Mouse (Mus musculus): ENCODE measurements at regions not wholly inside any gene's neighbourhood (a gene's known extent, or its start where the extent isn't known, plus 50 kb on each side); places are given as distances from the start of the nearest gene placed in this dataset.

DNA sequence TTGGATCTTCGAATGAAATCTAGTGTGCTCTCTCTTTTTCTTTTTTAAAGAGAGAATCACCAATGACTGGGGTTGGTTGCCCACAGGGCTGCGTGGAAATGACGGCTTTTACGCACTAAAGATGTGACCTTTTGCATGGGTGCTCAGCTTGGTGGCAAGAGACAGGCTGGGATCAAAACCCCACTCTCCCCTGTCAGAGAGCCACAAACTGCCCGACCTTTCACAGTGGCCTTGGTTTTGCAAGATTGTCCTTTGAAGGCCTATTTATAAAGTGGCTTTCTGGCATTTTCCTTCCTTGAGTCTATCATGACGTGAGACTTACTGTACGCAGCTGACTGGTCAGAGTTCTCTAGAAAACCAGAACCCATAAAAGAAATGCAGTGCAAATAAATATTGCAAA is 104.4 kb upstream of the Ubr2 start:
- ATAC-seq (ENCODE audit: extremely low read depth, insufficient number of reproducible peaks, low FRiP score, low TSS enrichment) = no peak
- no peak overlapping the region for H3K9ac ChIP-seq
- 81% methylated on average over 7 of the region's 7 CpGs for WGBS
- no peaks in the 10 kb centered on the region for H3K36me3 ChIP-seq
- H3K27me3 ChIP-seq (replicated peaks) = no peaks in the 10 kb centered on the region
- H3K27ac ChIP-seq (replicated peaks) = no peak overlapping the region
- H3K4me3 ChIP-seq = no peak overlapping the region
- H3K4me2 ChIP-seq = no peak overlapping the region
- no peaks in the 10 kb centered on the region for H3K9me3 ChIP-seq
- no peaks in the 10 kb centered on the region for H3K4me1 ChIP-seq

DNA sequence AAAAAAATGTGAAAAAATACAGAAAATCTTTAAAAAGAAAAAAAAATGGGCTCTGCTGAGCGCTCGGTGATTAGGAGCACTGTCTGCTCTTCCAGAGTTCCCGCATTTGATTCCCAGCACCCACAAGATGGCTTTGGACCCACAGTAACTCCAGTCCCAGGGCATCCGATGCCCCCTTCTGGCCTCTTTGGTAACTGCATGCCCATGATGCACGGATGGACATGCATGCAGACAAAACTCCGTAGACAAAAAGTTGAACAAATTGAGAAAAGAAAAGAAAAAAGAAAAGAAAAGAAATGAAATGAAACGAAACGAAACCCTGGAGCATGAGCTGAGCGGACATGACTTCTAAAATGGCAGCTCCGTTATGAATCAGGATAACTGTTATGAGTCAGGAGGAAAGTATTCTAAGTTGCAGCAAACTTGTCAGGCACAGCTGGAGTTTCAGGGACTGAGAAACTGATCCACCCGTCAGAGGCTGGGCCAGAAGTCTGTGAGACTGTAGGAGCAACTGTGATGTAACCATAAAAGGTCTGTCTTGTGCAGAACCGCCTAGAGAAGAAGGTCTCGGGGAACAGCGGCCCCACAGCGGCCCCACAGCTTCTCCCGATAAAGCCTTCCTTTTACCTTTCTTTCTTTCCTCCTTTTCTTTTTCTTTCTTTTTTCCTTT is 102.3 kb upstream of the Ubr2 start:
- H3K36me3 ChIP-seq = no peaks in the 10 kb centered on the region
- no peaks in the 10 kb centered on the region for H3K4me1 ChIP-seq
- H3K4me2 ChIP-seq = no peak overlapping the region
- H3K27me3 ChIP-seq (replicated peaks) = no peaks in the 10 kb centered on the region
- H3K4me3 ChIP-seq = no peak overlapping the region
- no peak for ATAC-seq (ENCODE audit: extremely low read depth, insufficient number of reproducible peaks, low FRiP score, low TSS enrichment)
- H3K9ac ChIP-seq = no peak overlapping the region
- 80% methylated on average over 16 of the region's 16 CpGs for WGBS
- no peak overlapping the region for H3K27ac ChIP-seq (replicated peaks)
- no peaks in the 10 kb centered on the region for H3K9me3 ChIP-seq

DNA sequence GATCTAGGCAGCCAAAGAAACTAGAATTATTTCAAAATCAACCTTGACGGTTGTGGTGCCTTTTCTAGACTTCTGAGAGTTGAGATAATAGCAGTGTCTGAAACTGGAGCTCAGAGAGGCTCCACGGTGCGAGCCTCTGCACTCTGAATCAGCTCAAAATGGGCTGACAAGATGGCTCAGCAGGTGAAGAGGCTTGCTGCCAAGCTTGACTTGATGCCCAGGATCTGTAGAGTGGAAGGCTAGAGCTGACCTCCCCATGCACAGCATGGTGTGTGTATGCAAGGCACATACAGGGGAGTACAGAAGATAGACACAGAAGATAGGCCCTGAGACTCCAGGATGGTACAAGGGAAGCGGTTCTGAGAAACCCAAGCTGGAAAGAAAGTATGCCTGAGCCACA is 100.5 kb upstream of the Ubr2 start:
- H3K4me1 ChIP-seq = no peaks in the 10 kb centered on the region
- no peak overlapping the region for H3K4me2 ChIP-seq
- ATAC-seq (ENCODE audit: extremely low read depth, insufficient number of reproducible peaks, low FRiP score, low TSS enrichment) = no peak
- 84% methylated on average over 4 of the region's 4 CpGs for WGBS
- no peak overlapping the region for H3K9ac ChIP-seq
- no peaks in the 10 kb centered on the region for H3K9me3 ChIP-seq
- no peaks in the 10 kb centered on the region for H3K27me3 ChIP-seq (replicated peaks)
- no peak overlapping the region for H3K27ac ChIP-seq (replicated peaks)
- H3K36me3 ChIP-seq = no peaks in the 10 kb centered on the region
- H3K4me3 ChIP-seq = no peak overlapping the region

DNA sequence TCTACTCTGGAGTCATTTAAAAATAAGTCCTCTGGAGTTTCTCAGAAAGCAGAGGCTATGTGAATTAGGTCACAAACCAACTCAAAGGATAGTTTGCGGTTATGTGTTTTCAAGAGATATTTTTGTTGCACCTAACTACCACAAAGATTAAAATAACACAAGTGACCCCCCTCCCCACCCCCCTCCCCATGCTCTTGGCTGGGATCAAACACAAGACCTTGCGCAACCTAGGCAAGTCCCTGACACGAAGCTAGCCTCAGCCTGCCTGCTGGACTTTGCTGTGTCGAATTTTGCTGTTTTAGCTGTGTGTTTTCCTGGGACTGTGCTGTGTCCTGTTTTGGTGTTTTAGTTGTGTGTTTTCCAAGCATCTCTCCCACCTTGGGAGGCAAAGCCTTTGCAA is 94.0 kb upstream of the Ubr2 start:
- no peak for ATAC-seq (ENCODE audit: extremely low read depth, insufficient number of reproducible peaks, low FRiP score, low TSS enrichment)
- Histone ChIP-seq H3K9me3 (no peaks in the 10 kb centered on the region), H3K36me3 (no peaks in the 10 kb centered on the region), H3K27ac (replicated peaks) (no peak overlapping the region), H3K4me2 (no peak overlapping the region), H3K4me1 (no peaks in the 10 kb centered on the region), H3K27me3 (replicated peaks) (no peaks in the 10 kb centered on the region), H3K4me3 (no peak overlapping the region), H3K9ac (no peak overlapping the region)
- WGBS = 80% methylated on average over 4 of the region's 4 CpGs

DNA sequence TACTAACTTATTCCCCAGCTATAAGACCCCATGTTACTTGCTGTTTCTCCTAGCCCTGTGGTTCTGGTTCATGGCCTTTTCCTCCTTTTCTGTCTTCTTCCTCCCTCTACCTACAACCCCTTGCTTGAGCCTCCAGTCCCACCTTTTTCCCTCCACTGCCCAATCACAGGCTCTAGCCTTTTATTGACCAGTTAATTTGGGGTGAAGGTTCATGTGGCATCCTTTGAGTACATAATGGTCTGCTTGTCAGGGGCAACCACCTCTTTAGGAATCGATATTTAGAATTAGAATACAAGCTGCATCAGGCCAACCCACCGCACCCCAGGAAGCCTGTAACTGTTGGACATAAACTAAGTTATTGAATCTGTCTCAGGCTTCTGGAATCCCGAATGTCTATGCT is 84.8 kb upstream of the Ubr2 start:
- H3K27ac ChIP-seq (replicated peaks) = no peak overlapping the region
- H3K4me1 ChIP-seq = no peaks in the 10 kb centered on the region
- H3K9me3 ChIP-seq = no peaks in the 10 kb centered on the region
- H3K4me3 ChIP-seq = no peak overlapping the region
- 77% methylated on average over 3 of the region's 3 CpGs for WGBS
- no peak overlapping the region for H3K4me2 ChIP-seq
- H3K36me3 ChIP-seq = no peaks in the 10 kb centered on the region
- H3K9ac ChIP-seq = no peak overlapping the region
- H3K27me3 ChIP-seq (replicated peaks) = no peaks in the 10 kb centered on the region
- ATAC-seq (ENCODE audit: extremely low read depth, insufficient number of reproducible peaks, low FRiP score, low TSS enrichment) = no peak

DNA sequence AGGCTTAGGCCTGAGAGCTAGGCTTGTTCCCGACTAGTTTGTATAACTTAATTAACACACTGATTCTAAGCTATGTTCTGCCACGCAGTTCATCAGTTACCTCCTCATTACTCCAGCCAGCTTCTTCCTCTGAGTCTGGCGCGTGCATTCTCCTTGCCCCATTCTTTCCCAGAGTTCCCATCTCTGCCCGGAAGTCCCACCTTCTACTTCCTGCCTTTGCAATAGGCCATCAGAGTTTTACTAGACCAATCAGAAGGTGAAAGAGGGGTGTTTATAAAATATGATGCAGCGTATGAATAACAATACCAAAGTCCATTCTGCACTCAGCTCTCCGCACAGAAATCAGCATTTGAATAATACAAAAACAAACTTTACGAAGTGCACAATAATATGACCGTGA is 81.7 kb upstream of the Ubr2 start:
- no peak overlapping the region for H3K27ac ChIP-seq (replicated peaks)
- no peak overlapping the region for H3K9ac ChIP-seq
- H3K27me3 ChIP-seq (replicated peaks) = no peaks in the 10 kb centered on the region
- H3K4me1 ChIP-seq = no peaks in the 10 kb centered on the region
- no peaks in the 10 kb centered on the region for H3K36me3 ChIP-seq
- H3K9me3 ChIP-seq = peaks cover 14% of the 10 kb centered on the region
- 84% methylated on average over 9 of the region's 9 CpGs for WGBS
- no peak overlapping the region for H3K4me2 ChIP-seq
- H3K4me3 ChIP-seq = no peak overlapping the region
- no peak for ATAC-seq (ENCODE audit: extremely low read depth, insufficient number of reproducible peaks, low FRiP score, low TSS enrichment)

DNA sequence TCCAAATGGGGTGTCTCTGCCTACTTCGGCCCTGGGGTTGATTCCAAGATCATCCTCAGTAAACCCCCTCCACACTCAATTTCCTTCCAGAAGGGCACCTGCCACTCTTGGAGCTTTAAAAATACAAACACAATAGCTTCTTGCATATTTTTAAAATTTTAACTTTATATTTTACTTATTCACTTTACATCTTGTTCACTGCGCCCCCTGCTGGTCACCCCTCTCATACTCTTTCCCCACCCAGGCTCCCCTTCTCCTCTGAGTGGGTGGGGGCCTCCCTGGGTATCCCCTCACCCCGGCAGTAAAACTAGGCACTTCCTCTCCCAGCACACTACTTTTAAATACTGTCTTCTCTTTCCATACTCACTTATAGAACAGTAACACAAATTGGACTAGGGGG is 79.4 kb upstream of the Ubr2 start:
- Histone ChIP-seq H3K9me3 (peaks cover 22% of the 10 kb centered on the region), H3K4me3 (no peak overlapping the region), H3K36me3 (no peaks in the 10 kb centered on the region), H3K27ac (replicated peaks) (no peak overlapping the region), H3K27me3 (replicated peaks) (no peaks in the 10 kb centered on the region), H3K4me1 (no peaks in the 10 kb centered on the region), H3K4me2 (no peak overlapping the region), H3K9ac (no peak overlapping the region)
- WGBS = 74% methylated on average over 3 of the region's 3 CpGs
- ATAC-seq (ENCODE audit: extremely low read depth, insufficient number of reproducible peaks, low FRiP score, low TSS enrichment) = no peak

DNA sequence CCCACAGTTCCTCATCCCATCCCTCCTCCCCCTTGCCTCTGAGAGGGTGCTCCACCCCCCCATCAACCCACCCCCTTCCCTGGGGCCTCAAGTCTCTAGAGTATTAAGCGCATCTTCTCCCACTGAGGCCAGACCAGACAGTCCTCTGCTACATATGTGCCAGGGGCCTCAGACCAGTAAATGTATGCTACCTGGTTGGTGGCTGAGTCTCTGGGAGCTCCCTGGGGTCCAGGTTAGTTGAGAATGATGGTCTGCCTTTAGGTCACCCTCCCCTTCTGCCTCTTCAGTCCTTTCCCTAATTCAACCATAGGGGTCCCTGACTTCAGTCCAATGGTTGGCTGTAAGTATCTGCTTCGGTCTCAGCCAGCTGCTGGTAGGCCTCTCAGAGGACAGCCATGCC is 58.9 kb upstream of the Ubr2 start:
- no peak overlapping the region for H3K4me3 ChIP-seq

DNA sequence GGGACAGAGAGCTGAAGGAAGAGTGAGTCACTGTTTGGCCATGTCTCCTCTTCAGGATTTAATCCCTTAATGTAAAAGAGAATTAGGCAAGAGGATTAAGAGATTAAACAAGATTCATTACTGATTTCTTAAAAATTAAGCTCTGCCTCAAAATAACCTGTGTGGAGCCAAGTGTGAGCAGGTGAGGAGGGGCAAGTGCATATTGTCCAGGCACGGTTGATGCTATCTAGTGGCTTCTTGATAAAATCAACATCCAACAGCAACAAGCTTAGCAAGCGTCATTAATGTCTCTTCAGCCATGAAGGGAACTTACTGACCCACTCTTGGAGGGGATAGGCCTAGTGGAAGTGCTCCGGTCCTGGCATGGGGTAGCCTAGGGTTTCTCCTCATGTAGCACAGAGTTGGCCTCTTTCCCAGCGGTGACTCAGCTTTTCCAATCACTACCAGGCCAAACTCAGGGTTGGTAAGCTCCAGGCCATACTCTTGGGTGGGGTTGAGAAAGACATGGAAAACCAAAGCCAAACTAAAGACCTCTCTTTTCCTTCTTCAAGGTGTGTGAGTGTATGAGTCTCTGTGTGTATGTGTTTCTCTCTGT is 55.0 kb upstream of the Ubr2 start:
- no peak for ATAC-seq (ENCODE audit: extremely low read depth, insufficient number of reproducible peaks, low FRiP score, low TSS enrichment)
- 70% methylated on average over 4 of the region's 4 CpGs for WGBS
- no peak overlapping the region for H3K9ac ChIP-seq
- no peak overlapping the region for H3K4me2 ChIP-seq
- no peaks in the 10 kb centered on the region for H3K27me3 ChIP-seq (replicated peaks)
- peaks cover 5% of the 10 kb centered on the region; the same call in 1 of the 2 replicates for H3K4me1 ChIP-seq
- no peak overlapping the region for H3K27ac ChIP-seq (replicated peaks)
- no peak overlapping the region for H3K4me3 ChIP-seq
- H3K36me3 ChIP-seq = no peaks in the 10 kb centered on the region
- peaks cover 9% of the 10 kb centered on the region; the same call in 1 of the 2 replicates for H3K9me3 ChIP-seq

More for the DNA sequence above, 58.9 kb upstream of the Ubr2 start:
- WGBS = 86% methylated on average over 2 of the region's 2 CpGs
- H3K27ac ChIP-seq (replicated peaks) = no peak overlapping the region
- peaks cover 12% of the 10 kb centered on the region for H3K9me3 ChIP-seq
- H3K9ac ChIP-seq = no peak overlapping the region
- no peaks in the 10 kb centered on the region for H3K36me3 ChIP-seq
- peaks cover 5% of the 10 kb centered on the region; the same call in 1 of the 2 replicates for H3K4me1 ChIP-seq
- no peaks in the 10 kb centered on the region for H3K27me3 ChIP-seq (replicated peaks)
- H3K4me2 ChIP-seq = no peak overlapping the region
- ATAC-seq (ENCODE audit: extremely low read depth, insufficient number of reproducible peaks, low FRiP score, low TSS enrichment) = no peak

DNA sequence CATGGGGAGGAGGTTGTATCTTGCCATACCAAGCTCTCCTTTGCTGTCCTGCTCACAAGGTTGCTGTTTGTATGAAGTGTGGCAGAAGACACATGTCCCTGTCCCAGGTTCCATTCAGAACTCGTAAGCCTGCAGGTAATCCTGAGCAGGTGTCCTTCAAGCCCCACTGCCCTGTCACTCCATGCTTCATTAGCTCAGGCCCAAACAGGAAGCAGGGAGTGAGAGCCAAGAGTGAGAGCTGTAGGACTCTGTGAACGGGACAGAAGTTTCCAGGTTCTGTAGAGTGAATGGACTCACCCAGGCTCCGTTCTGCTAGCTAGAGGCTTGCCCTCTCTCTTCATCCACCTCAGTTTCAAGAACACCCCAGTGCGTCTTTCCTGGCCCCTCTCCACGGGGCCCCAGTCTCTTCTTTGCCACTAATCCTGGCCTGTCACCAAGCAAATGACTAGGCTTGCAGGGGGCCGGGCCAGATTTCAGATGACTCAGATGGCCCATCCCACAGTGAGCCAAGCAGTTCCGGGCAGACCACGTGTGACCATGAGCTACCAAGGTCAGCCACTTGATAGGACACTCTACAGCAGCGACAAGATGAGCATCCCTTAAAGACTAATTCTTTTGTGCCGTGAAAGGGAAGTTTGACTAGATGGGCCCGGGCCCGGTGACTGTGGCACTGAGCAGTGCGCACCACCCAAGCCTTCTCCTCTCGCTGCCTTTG is 54.4 kb upstream of the Ubr2 start:
- Histone ChIP-seq H3K27ac (replicated peaks) (no peak overlapping the region), H3K36me3 (no peaks in the 10 kb centered on the region), H3K4me1 (peaks cover 6% of the 10 kb centered on the region; the same call in 1 of the 2 replicates), H3K9me3 (peaks cover 9% of the 10 kb centered on the region; the same call in 1 of the 2 replicates), H3K4me3 (no peak overlapping the region), H3K9ac (no peak overlapping the region), H3K27me3 (replicated peaks) (no peaks in the 10 kb centered on the region), H3K4me2 (no peak overlapping the region)
- WGBS = 63% methylated on average over 14 of the region's 14 CpGs
- no peak for ATAC-seq (ENCODE audit: extremely low read depth, insufficient number of reproducible peaks, low FRiP score, low TSS enrichment)

DNA sequence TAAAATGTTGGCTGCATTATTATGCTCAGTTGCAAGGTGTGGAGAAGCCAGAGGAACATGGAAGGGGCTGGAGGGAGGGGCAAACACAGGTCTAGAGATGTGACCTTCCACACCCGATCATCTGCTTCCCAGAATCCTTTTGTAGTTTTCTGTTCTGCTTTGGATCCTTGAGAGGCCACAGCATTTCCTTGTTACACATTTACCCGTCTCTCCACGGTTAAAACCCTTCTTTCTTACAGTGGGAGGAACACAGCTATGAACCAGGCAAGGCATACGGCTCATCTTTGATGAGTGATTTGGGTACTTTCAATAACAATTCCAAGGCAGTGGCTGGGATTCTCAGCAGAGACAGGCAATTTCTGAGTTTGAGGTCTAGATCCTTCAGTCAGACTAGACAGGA is 53.6 kb upstream of the Ubr2 start:
- 87% methylated on average over 4 of the region's 4 CpGs for WGBS
- Histone ChIP-seq H3K4me1 (peaks cover 7% of the 10 kb centered on the region; the same call in 1 of the 2 replicates), H3K9me3 (peaks cover 9% of the 10 kb centered on the region; the same call in 1 of the 2 replicates), H3K27me3 (replicated peaks) (no peaks in the 10 kb centered on the region), H3K4me2 (no peak overlapping the region), H3K9ac (no peak overlapping the region), H3K36me3 (no peaks in the 10 kb centered on the region), H3K27ac (replicated peaks) (no peak overlapping the region), H3K4me3 (no peak overlapping the region)
- ATAC-seq (ENCODE audit: extremely low read depth, insufficient number of reproducible peaks, low FRiP score, low TSS enrichment) = no peak

All from heart, embryonic 13.5 days (tissue).